Mouse (Mus musculus): ENCODE results near the gene Cdk17. TPM values are rescaled to one million over a fixed set of nuclear protein-coding genes. Genes with fewer than 3 reads are reported as not detected.

The Cdk17 gene
- polyA plus RNA-seq, 1 experiment from 2014 or later: 17.2 TPM

GRCm38 (mm10) chr10:93162972-93163660 is 2.4 kb downstream of the Cdk17 start:
- 73% methylated on average over 7 of the region's 7 CpGs for WGBS
- peak overlapping the region; percentile 21; the same call in 1 of the 2 replicates for H3K4me3 ChIP-seq (replicated peaks)

GRCm38 (mm10) chr10:93163711-93164488 is 3.2 kb downstream of the Cdk17 start:
- WGBS: 77% methylated on average over 6 of the region's 6 CpGs
- Histone ChIP-seq H3K4me1 (peaks cover 40% of the 10 kb centered on the region), H3K4me2 (no peak overlapping the region), H3K27ac (no peak overlapping the region), H3K4me3 (replicated peaks) (no peak overlapping the region), H3K36me3 (no peaks in the 10 kb centered on the region), H3K9ac (no peak overlapping the region), H3K9me3 (replicated peaks) (no peaks in the 10 kb centered on the region), H3K27me3 (no peaks in the 10 kb centered on the region)
- ATAC-seq (replicated peaks; ENCODE audit: low FRiP score): no peak

More at GRCm38 (mm10) chr10:93162972-93163660, 2.4 kb downstream of the Cdk17 start:
- no peaks in the 10 kb centered on the region for H3K36me3 ChIP-seq
- H3K9ac ChIP-seq: no peak overlapping the region
- ATAC-seq (replicated peaks; ENCODE audit: low FRiP score): no peak
- H3K4me1 ChIP-seq: peaks cover 40% of the 10 kb centered on the region
- H3K9me3 ChIP-seq (replicated peaks): no peaks in the 10 kb centered on the region
- H3K4me2 ChIP-seq: peak overlapping the region; percentile 75
- no peaks in the 10 kb centered on the region for H3K27me3 ChIP-seq
- H3K27ac ChIP-seq: no peak overlapping the region

GRCm38 (mm10) chr10:93165416-93166381 is 5.0 kb downstream of the Cdk17 start:
- H3K4me3 ChIP-seq (replicated peaks): no peak overlapping the region
- 30% methylated on average over 14 of the region's 14 CpGs for WGBS

GRCm38 (mm10) chr10:93166382-93166769 is 5.7 kb downstream of the Cdk17 start:
- Histone ChIP-seq H3K4me2 (peak overlapping the region; percentile 28), H3K36me3 (no peaks in the 10 kb centered on the region), H3K4me1 (peaks cover 37% of the 10 kb centered on the region), H3K4me3 (replicated peaks) (no peak overlapping the region), H3K27me3 (no peaks in the 10 kb centered on the region), H3K9me3 (replicated peaks) (no peaks in the 10 kb centered on the region), H3K9ac (no peak overlapping the region), H3K27ac (peak overlapping the region; percentile 59; the same call in 1 of the 2 replicates)
- no peak for ATAC-seq (replicated peaks; ENCODE audit: low FRiP score)
- 32% methylated on average over 5 of the region's 5 CpGs for WGBS

More at GRCm38 (mm10) chr10:93165416-93166381, 5.0 kb downstream of the Cdk17 start:
- H3K9me3 ChIP-seq (replicated peaks): no peaks in the 10 kb centered on the region
- peak overlapping the region; percentile 59 for H3K27ac ChIP-seq
- no peak overlapping the region for H3K9ac ChIP-seq
- H3K27me3 ChIP-seq: no peaks in the 10 kb centered on the region
- H3K36me3 ChIP-seq: no peaks in the 10 kb centered on the region
- no peak for ATAC-seq (replicated peaks; ENCODE audit: low FRiP score)
- peaks cover 37% of the 10 kb centered on the region for H3K4me1 ChIP-seq
- H3K4me2 ChIP-seq: peak overlapping the region; percentile 28

- no peak overlapping the region for H3K9ac ChIP-seq
- 70% methylated on average over 6 of the region's 6 CpGs for WGBS
- no peaks in the 10 kb centered on the region for H3K36me3 ChIP-seq
- H3K4me2 ChIP-seq: no peak overlapping the region
- no peaks in the 10 kb centered on the region for H3K9me3 ChIP-seq (replicated peaks)
- H3K4me1 ChIP-seq: peaks cover 31% of the 10 kb centered on the region
- H3K27ac ChIP-seq: no peak overlapping the region
- H3K4me3 ChIP-seq (replicated peaks): no peak overlapping the region
- no peaks in the 10 kb centered on the region for H3K27me3 ChIP-seq
- no peak for ATAC-seq (replicated peaks; ENCODE audit: low FRiP score)
These were observed 6.6 kb downstream of the Cdk17 start for GRCm38 (mm10) chr10:93167311-93167710.

- Histone ChIP-seq H3K4me2 (no peak overlapping the region), H3K9me3 (replicated peaks) (no peaks in the 10 kb centered on the region), H3K27me3 (no peaks in the 10 kb centered on the region), H3K36me3 (peaks cover under 1% of the 10 kb centered on the region; the same call in 1 of the 2 replicates), H3K4me3 (replicated peaks) (no peak overlapping the region), H3K9ac (no peak overlapping the region), H3K4me1 (peaks cover 28% of the 10 kb centered on the region), H3K27ac (no peak overlapping the region)
- 0 out of 2 replicates have a peak, but pooled peaks have one; percentile 25 for ATAC-seq (replicated peaks; ENCODE audit: low FRiP score)
- WGBS: 47% methylated on average over 4 of the region's 4 CpGs
These were observed 7.4 kb downstream of the Cdk17 start for GRCm38 (mm10) chr10:93168067-93168466.

- ATAC-seq (replicated peaks; ENCODE audit: low FRiP score): no peak
- WGBS: 83% methylated on average over 6 of the region's 6 CpGs
- Histone ChIP-seq H3K4me1 (peaks cover 8% of the 10 kb centered on the region), H3K27me3 (no peaks in the 10 kb centered on the region), H3K36me3 (peaks cover 3% of the 10 kb centered on the region; the same call in 1 of the 2 replicates), H3K9me3 (replicated peaks) (no peaks in the 10 kb centered on the region), H3K9ac (no peak overlapping the region), H3K27ac (no peak overlapping the region), H3K4me2 (no peak overlapping the region), H3K4me3 (replicated peaks) (no peak overlapping the region)
These were observed 10.6 kb downstream of the Cdk17 start for GRCm38 (mm10) chr10:93171182-93171855.

GRCm38 (mm10) chr10:93177471-93177870 is 16.8 kb downstream of the Cdk17 start:
- WGBS: 87% methylated on average over 5 of the region's 5 CpGs
- Histone ChIP-seq H3K9ac (no peak overlapping the region), H3K27ac (no peak overlapping the region), H3K4me1 (peaks cover 14% of the 10 kb centered on the region; the same call in 1 of the 2 replicates), H3K4me2 (no peak overlapping the region), H3K4me3 (replicated peaks) (no peak overlapping the region), H3K27me3 (no peaks in the 10 kb centered on the region), H3K36me3 (peaks cover 3% of the 10 kb centered on the region; the same call in 1 of the 2 replicates), H3K9me3 (replicated peaks) (no peaks in the 10 kb centered on the region)
- no peak for ATAC-seq (replicated peaks; ENCODE audit: low FRiP score)

GRCm38 (mm10) chr10:93177874-93178273 is 17.2 kb downstream of the Cdk17 start:
- no peaks in the 10 kb centered on the region for H3K27me3 ChIP-seq
- WGBS: 75% methylated on average over 4 of the region's 4 CpGs
- no peak for ATAC-seq (replicated peaks; ENCODE audit: low FRiP score)
- H3K4me1 ChIP-seq: peaks cover 14% of the 10 kb centered on the region; the same call in 1 of the 2 replicates
- no peak overlapping the region for H3K4me3 ChIP-seq (replicated peaks)
- peaks cover 3% of the 10 kb centered on the region; the same call in 1 of the 2 replicates for H3K36me3 ChIP-seq
- no peak overlapping the region for H3K4me2 ChIP-seq
- H3K27ac ChIP-seq: no peak overlapping the region
- no peaks in the 10 kb centered on the region for H3K9me3 ChIP-seq (replicated peaks)
- H3K9ac ChIP-seq: no peak overlapping the region

- Histone ChIP-seq H3K9me3 (replicated peaks) (no peaks in the 10 kb centered on the region), H3K4me1 (peaks cover 14% of the 10 kb centered on the region; the same call in 1 of the 2 replicates), H3K36me3 (no peaks in the 10 kb centered on the region), H3K4me3 (replicated peaks) (no peak overlapping the region), H3K4me2 (no peak overlapping the region), H3K27ac (no peak overlapping the region), H3K9ac (no peak overlapping the region), H3K27me3 (no peaks in the 10 kb centered on the region)
- 97% methylated on average over 5 of the region's 5 CpGs for WGBS
- ATAC-seq (replicated peaks; ENCODE audit: low FRiP score): no peak
These were observed 18.0 kb downstream of the Cdk17 start for GRCm38 (mm10) chr10:93178662-93179061.
